13 mouse cellular contexts compared by ENCODE assay signal in the genomic region with DNA sequence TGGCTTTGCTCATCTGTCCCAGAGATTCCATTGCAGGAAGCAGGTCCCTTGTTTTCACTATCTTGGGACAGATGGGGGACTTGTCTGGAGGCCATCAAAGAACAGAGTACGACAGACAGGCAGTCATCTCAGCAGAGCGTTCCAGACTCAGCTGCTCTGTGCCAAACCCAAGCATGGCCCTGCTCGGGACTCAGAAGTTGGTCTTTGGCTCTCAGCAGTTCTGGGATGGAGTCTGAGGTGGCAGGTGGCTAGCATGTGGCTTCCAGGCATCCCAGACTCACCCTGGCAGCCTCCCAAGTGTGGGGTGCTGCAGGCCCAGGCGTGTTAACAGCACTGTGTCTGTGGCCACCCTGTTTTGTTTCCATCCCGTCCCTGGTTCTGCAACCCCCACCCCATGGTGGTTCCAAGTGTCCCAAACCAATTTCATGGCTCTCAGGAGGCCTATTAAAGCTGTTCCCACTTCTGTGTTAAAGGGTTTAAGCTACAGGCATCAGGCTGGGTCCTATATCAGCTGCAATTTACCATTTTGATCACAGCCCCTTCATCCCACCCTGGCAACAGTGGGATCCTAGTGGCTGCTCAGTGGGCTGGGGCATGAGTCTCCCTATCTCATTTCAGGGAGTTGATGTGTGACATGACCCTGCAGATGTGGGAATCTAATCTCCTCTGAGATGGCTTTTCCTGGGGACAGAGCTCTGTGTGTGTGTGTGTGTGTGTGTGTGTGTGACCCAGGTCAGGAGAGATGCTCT. TPM values are rescaled to one million over a fixed set of nuclear protein-coding genes. Genes with fewer than 3 reads are reported as not detected.
DNase-seq lines count a peak whose midpoint lies in the region; ATAC-seq and TF ChIP-seq lines count a peak whose summit lies in the region.
"Had no signal": no experiment of that assay in that cellular context is flagged by ENCODE, and none has a peak within 500 bp of the region (broad histone marks: within the 10 kb centered on the region; RNA-seq: fewer than 3 reads in every experiment).

No protein-coding gene starts in this region.

- 30% methylated on average over 5 of the region's 5 CpGs for WGBS in heart, embryonic 10.5 days
- 32% methylated on average over 5 of the region's 5 CpGs for WGBS in limb, embryonic 12.5 days
- WGBS in stomach, postnatal 0 days, result 61% methylated on average over 5 of the region's 5 CpGs

- ATAC-seq in limb, embryonic 12.5 days (ENCODE audit: insufficient number of reproducible peaks, insufficient read depth, low FRiP score, low TSS enrichment, low read depth), result 0 out of 2 replicates have a peak, but pooled peaks have one; percentile 24
- ATAC-seq in activated CD4-positive, CD25-positive, alpha-beta regulatory T cell, adult 4 months, result no peak
- ATAC-seq in stomach, postnatal 0 days (ENCODE audit: low FRiP score, low TSS enrichment), result no peak
- ATAC-seq: liver, embryonic 12.5 days; Patski had no signal

- no peak for TF ChIP-seq CTCF in layer of hippocampus, adult 2 months (conservative IDR thresholded peaks at IDR 0.05)
- TF ChIP-seq CTCF in stomach, postnatal 0 days (IDR thresholded peaks at IDR 0.05; ENCODE audit: low read depth), result no peak

- no peak overlapping the region for H3K4me2 ChIP-seq in limb, embryonic 12.5 days
- no peak overlapping the region for H3K4me2 ChIP-seq in stomach, postnatal 0 days (replicated peaks; ENCODE audit: low read depth)
- H3K4me2 ChIP-seq: liver, embryonic 12.5 days had no signal

- H3K9ac ChIP-seq in limb, embryonic 12.5 days (replicated peaks), result no peak overlapping the region
- H3K9ac ChIP-seq in stomach, postnatal 0 days (ENCODE audit: low read length), result no peak overlapping the region
- H3K9ac ChIP-seq: liver, embryonic 12.5 days had no signal

- TF ChIP-seq EP300 in stomach, postnatal 0 days (optimal IDR thresholded peaks at IDR 0.05), result no peak

- peaks cover 9% of the 10 kb centered on the region; the same call in 1 of the 2 replicates for H3K27me3 ChIP-seq in heart, embryonic 10.5 days (ENCODE audit: insufficient read depth, poor library complexity, severe bottlenecking)
- no peaks in the 10 kb centered on the region for H3K27me3 ChIP-seq in limb, embryonic 12.5 days
- no peaks in the 10 kb centered on the region for H3K27me3 ChIP-seq in stomach, postnatal 0 days (ENCODE audit: control insufficient read depth, insufficient read depth, low read length)
- H3K27me3 ChIP-seq: liver, embryonic 12.5 days had no signal

- intact Hi-C loops in heart, postnatal 36 days (cut with DNase I), result no loop called here

- DNase-seq in heart, embryonic 10.5 days (ENCODE audit: low spot score), result no peak
- DNase-seq in heart, postnatal 36 days, result no peak
- DNase-seq in layer of hippocampus, postnatal 10 days (ENCODE audit: low spot score in 2 of 2), result peak; percentile 52 to 60
- DNase-seq in layer of hippocampus, adult 2 months (ENCODE audit: low spot score in 2 of 2), result no peak
- DNase-seq in cerebellum, postnatal 10 days, result peak; percentile 80 to 89
- DNase-seq in stomach, postnatal 0 days (ENCODE audit: low spot score), result no peak
- DNase-seq: adrenal gland, postnatal 25 days; lung, postnatal 4 days; retina, postnatal 1 day had no signal

- no peaks in the 10 kb centered on the region for H3K36me3 ChIP-seq in heart, embryonic 10.5 days
- no peaks in the 10 kb centered on the region for H3K36me3 ChIP-seq in limb, embryonic 12.5 days
- no peaks in the 10 kb centered on the region for H3K36me3 ChIP-seq in stomach, postnatal 0 days (ENCODE audit: control insufficient read depth, insufficient read depth, low read length)
- H3K36me3 ChIP-seq: liver, embryonic 12.5 days had no signal

- H3K27ac ChIP-seq in heart, embryonic 10.5 days, result peak overlapping the region; percentile 60
- no peak overlapping the region for H3K27ac ChIP-seq in layer of hippocampus, adult 2 months
- peak overlapping the region; percentile 54 for H3K27ac ChIP-seq in limb, embryonic 12.5 days
- H3K27ac ChIP-seq in stomach, postnatal 0 days (replicated peaks), result no peak overlapping the region
- H3K27ac ChIP-seq: liver, embryonic 12.5 days had no signal

- no peak overlapping the region for H3K4me3 ChIP-seq in heart, embryonic 10.5 days
- no peak overlapping the region for H3K4me3 ChIP-seq in layer of hippocampus, adult 2 months
- H3K4me3 ChIP-seq in limb, embryonic 12.5 days (replicated peaks), result no peak overlapping the region
- no peak overlapping the region for H3K4me3 ChIP-seq in stomach, postnatal 0 days (ENCODE audit: low read depth, low read length)
- H3K4me3 ChIP-seq: liver, embryonic 12.5 days had no signal

- peaks cover 54% of the 10 kb centered on the region for H3K4me1 ChIP-seq in heart, embryonic 10.5 days
- peaks cover 44% of the 10 kb centered on the region for H3K4me1 ChIP-seq in limb, embryonic 12.5 days (replicated peaks)
- H3K4me1 ChIP-seq in stomach, postnatal 0 days (replicated peaks; ENCODE audit: control insufficient read depth, insufficient read depth), result no peaks in the 10 kb centered on the region
- H3K4me1 ChIP-seq: liver, embryonic 12.5 days had no signal

- no peaks in the 10 kb centered on the region for H3K9me3 ChIP-seq in heart, embryonic 10.5 days
- H3K9me3 ChIP-seq in limb, embryonic 12.5 days, result no peaks in the 10 kb centered on the region
- no peaks in the 10 kb centered on the region for H3K9me3 ChIP-seq in stomach, postnatal 0 days (ENCODE audit: control insufficient read depth, low read length)
- H3K9me3 ChIP-seq: liver, embryonic 12.5 days had no signal

RNA-seq across cellular contexts. Expression of a gene that starts 51.1 kb away (rescaled TPM):
- 94.7 and 103 TPM in 2 replicates for polyA plus RNA-seq in heart, embryonic 10.5 days (2016; fragmentation: Nextera tagmentation; extraction: Ambion mirVana)
- total RNA-seq in heart, postnatal 36 days (2021), result 10 to 100 TPM; 37.9 to 42.1 TPM
- 100 to 1,000 TPM; 192 to 224 TPM for total RNA-seq in layer of hippocampus, postnatal 10 days (2021)
- total RNA-seq in layer of hippocampus, adult 2 months (2021), result 100 to 1,000 TPM in 1 of 2 experiments, 10 to 100 TPM in 1; 93.2 to 114 TPM
- polyA plus RNA-seq in limb, embryonic 12.5 days (2016; fragmentation: Nextera tagmentation; extraction: Ambion mirVana), result 176 and 187 TPM in 2 replicates
- polyA plus RNA-seq in activated CD4-positive, CD25-positive, alpha-beta regulatory T cell, adult 4 months (2017; shearing (Covaris generic)), result 1 to 10 TPM; 1.3 to 1.5 TPM
- 44.2 and 49.1 TPM in 2 replicates for polyA plus RNA-seq in stomach, postnatal 0 days (2015; fragmentation: Nextera tagmentation; extraction: Ambion mirVana)

Comparison
In these comparisons a context has a peak if more than half of its experiments do, and no peak if none do; other contexts are left out.
1. DNase-seq: peak in layer of hippocampus, postnatal 10 days (2 of 2) and cerebellum, postnatal 10 days (2 of 2); none in heart, embryonic 10.5 days (single experiment), heart, postnatal 36 days (0 of 2), layer of hippocampus, adult 2 months (0 of 2) and stomach, postnatal 0 days (single experiment).
2. H3K27ac ChIP-seq: peak in heart, embryonic 10.5 days (single experiment) and limb, embryonic 12.5 days (single experiment); none in layer of hippocampus, adult 2 months (single experiment) and stomach, postnatal 0 days (single experiment).
3. RNA of a gene that starts 51.1 kb away (polyA plus RNA-seq): 176 to 187 TPM in limb, embryonic 12.5 days, 94.7 to 103 TPM in heart, embryonic 10.5 days and 44.2 to 49.1 TPM in stomach, postnatal 0 days; 1.3 to 1.5 TPM in activated CD4-positive, CD25-positive, alpha-beta regulatory T cell, adult 4 months; every median in the first group is over 10 times any median in the second.